Mouse (Mus musculus) adrenal gland, postnatal 4 days (tissue): ENCODE measurements around the gene Ulk1. TPM values are rescaled to one million over a fixed set of nuclear protein-coding genes. Genes with fewer than 3 reads are reported as not detected.
"Not testable (repeated sequence)": the region's sequence is repeated elsewhere in the genome, so short reads cannot be mapped to it uniquely, and the experiment has no call there.

ENCODE experiments used
- DNase-seq, 2 experiments: peaks; one replicate each; pipeline ENCODE4 v3.0.0; 2021 to 2022; ENCODE audit warnings: low spot score in 2 of 2, mixed read lengths in 2 of 2
- total RNA-seq, 2 experiments: library from RNA; stranded (reverse); gene quantifications; 2 replicates each; pipeline ENCODE4 v1.2.3; 2021

Gene Ulk1
- total RNA-seq, 2 experiments from 2014 or later, result 59.5 to 64.8 TPM

- DNase-seq, result no peak
These were observed 3.7 kb downstream of the Ulk1 start for GRCm38 (mm10) chr5:110806154-110806553.

- DNase-seq, result no peak
These were observed 5.7 kb downstream of the Ulk1 start for GRCm38 (mm10) chr5:110804012-110804743.

GRCm38 (mm10) chr5:110802809-110803208 lies 7.1 kb downstream of the Ulk1 start:
- no peak for DNase-seq

GRCm38 (mm10) chr5:110802186-110802585 lies 7.7 kb downstream of the Ulk1 start:
- DNase-seq, result no peak

- DNase-seq, result no peak
These were observed 8.8 kb downstream of the Ulk1 start for GRCm38 (mm10) chr5:110801036-110801624.

- DNase-seq, result no peak
These were observed 12.2 kb downstream of the Ulk1 start for GRCm38 (mm10) chr5:110797696-110798095.

DNA sequence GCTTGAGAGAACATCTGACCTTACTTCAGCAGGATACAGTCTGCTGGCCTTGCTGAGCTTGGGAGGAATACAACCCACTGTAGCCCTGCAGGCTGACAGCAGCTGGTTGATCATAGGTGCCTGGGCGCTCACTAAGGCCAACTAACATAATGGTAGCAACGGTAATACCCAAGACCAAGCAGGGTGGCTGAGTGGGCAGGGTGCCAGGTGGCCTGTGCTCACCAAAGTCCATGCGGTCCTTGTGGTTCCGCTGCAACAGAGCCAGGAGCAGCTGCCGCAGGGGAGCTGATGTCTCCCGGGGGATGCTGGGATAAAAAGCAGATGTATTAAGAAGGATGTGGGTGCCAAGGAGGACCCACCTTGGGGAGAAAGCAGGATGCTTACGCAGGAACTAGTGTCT lies 15.5 kb downstream of the Ulk1 start:
- no peak for DNase-seq

- no peak for DNase-seq
These were observed 21.2 kb downstream of the Ulk1 start for GRCm38 (mm10) chr5:110788684-110789083.

GRCm38 (mm10) chr5:110786081-110786835 lies 23.6 kb downstream of the Ulk1 start:
- no peak for DNase-seq

GRCm38 (mm10) chr5:110783150-110783549 lies 26.7 kb downstream of the Ulk1 start:
- DNase-seq, result no peak

DNA sequence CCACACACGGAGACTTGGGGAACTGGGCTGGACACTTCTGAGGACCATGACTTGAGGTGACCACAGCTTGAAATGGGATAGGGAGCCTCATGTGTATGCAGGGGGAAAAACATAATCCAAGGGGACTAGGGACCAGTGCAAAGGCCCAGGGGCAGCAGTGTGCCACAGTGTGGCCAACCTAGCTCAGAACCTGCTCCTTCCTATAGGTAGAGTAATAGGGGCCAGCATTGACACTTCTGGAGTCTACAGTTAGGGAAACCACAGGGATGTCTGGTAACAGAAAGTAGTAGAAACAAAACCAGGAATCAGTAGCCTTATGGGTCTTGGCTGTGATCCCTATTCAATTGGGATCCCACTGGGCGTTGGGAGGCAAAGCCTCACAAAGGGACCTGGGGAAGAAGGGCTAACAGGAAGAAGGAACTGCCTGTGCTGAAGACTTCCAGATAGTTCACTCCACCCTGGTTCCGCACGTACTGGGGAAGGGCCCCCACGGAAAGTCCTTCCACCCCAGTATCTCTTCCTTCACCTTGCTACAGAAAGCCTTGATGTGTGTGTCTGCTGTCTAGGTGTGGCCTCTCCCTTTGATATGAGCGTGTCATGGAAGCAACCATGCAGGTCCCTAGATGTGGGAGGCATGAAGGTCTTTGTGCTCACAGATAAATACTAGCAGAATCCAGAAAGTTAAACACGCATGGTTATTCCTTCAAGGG lies 28.2 kb downstream of the Ulk1 start:
- no peak for DNase-seq

GRCm38 (mm10) chr5:110780761-110781528 lies 29.0 kb downstream of the Ulk1 start:
- DNase-seq, result no peak

GRCm38 (mm10) chr5:110779998-110780760 lies 29.7 kb downstream of the Ulk1 start, which contains the start of gene Pus1:
TSS of gene Pus1 (minus strand) at chr5:110780659.
- peak; percentile 89 to 90 for DNase-seq

GRCm38 (mm10) chr5:110779276-110779997 lies 30.5 kb downstream of the Ulk1 start:
- no peak for DNase-seq

GRCm38 (mm10) chr5:110778263-110778662 lies 31.6 kb downstream of the Ulk1 start:
- DNase-seq, result no peak

- DNase-seq, result no peak
These were observed 33.8 kb downstream of the Ulk1 start for GRCm38 (mm10) chr5:110776141-110776540.

DNA sequence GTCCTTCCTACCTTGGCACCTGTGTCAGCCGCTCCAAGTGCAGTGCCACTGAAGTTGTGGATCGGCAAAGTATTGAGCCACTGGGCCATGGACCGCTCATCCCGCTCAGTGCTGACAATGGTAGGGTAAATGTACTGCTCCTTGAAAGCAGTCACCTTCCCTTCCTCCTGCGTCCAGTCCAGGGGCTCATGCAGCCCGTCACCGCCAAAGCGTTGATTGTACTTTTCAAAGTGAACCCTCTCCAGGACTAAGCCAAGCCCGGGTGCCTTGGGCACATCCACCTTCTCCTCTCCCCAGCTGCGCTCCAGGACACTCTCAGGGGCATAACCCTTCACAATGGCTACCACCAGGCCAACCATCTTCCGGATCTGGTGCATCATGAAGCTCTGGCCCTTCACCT lies 35.4 kb downstream of the Ulk1 start:
- DNase-seq, result no peak

- DNase-seq, result not testable (repeated sequence)
These were observed 37.0 kb downstream of the Ulk1 start for GRCm38 (mm10) chr5:110772945-110773344.

DNA sequence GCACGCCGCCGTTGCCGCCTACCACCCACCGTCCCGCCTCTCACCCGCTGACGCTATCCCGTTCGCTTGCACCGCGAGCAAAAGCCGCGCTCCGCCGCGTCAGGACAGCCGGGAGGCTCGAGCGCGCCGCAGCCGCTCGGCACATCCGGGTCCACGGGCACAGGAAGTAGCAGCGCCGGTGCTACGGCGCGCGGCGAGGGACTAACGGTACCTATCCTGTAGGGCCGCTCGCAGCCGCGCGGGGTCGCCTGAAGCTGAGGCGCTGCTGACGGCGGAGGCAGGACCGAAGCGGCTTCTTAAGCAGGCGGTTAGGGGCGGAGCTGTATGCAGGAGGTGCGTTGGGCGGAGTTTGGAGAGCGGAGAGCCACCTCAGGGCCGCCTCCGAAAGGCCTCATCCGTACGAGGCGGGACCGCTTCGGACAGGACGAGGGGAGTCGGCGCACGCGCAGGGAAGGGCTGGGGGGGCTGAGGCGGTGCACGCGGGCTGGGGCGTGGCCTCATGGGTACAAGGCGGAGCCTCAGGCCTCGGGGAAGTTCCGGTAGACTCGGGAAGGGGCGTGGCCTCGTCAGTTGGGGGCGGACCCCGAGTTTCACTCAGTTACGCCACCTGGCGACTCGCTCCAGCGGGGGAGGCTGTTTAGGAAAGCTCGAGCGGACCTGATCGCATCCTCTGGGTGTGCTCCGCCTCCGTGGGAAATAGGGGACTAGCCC lies 39.3 kb downstream of the Ulk1 start, which contains the start of gene Ep400:
Gene Ep400 (minus strand): TSS at position 270 of the 711 bp plus-strand sequence.
- peak; percentile 99 to 100 for DNase-seq
